41 mouse cellular contexts compared by ENCODE assay signal in the genomic region with DNA sequence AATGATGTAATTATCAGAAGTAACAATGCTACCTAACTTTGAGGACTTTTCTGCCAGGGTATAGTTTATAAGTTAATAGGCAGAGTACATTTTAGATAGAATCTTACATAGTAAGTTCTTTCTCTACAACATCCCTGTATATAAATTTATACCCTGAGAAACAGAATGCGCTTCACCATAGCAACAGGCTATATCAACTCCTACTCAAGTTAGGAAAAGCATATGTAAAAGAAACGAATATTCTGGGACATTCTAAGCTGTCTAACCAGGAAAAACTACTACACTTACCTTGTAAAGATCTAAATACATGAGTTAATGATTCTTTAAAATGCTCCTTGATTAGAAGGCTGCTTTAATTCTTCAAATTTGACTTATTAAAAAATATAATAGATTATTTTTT. TPM values are rescaled to one million over a fixed set of nuclear protein-coding genes. Genes with fewer than 3 reads are reported as not detected.
"Had no signal": no experiment of that assay in that cellular context is flagged by ENCODE, and none has a peak within 500 bp of the region (broad histone marks: within the 10 kb centered on the region; RNA-seq: fewer than 3 reads in every experiment).

No protein-coding gene starts in this region.

- ATAC-seq: liver, postnatal 0 days; lung, postnatal 0 days; midbrain, embryonic 13.5 days; midbrain, embryonic 15.5 days; midbrain, embryonic 16.5 days had no signal

- H3K9ac ChIP-seq: limb, embryonic 12.5 days; limb, embryonic 13.5 days; limb, embryonic 15.5 days; liver, embryonic 13.5 days; liver, embryonic 14.5 days; liver, embryonic 15.5 days; liver, postnatal 0 days; lung, embryonic 14.5 days; lung, embryonic 15.5 days; midbrain, embryonic 12.5 days; midbrain, embryonic 13.5 days; midbrain, embryonic 15.5 days; neural tube, embryonic 12.5 days had no signal

- H3K4me2 ChIP-seq: limb, embryonic 12.5 days; limb, embryonic 13.5 days; limb, embryonic 15.5 days; liver, embryonic 11.5 days; liver, embryonic 13.5 days; liver, embryonic 15.5 days; lung, embryonic 14.5 days; lung, embryonic 15.5 days; midbrain, embryonic 11.5 days; midbrain, embryonic 12.5 days; midbrain, embryonic 13.5 days; midbrain, embryonic 15.5 days; neural tube, embryonic 12.5 days had no signal

- H3K27ac ChIP-seq: limb, embryonic 10.5 days; limb, embryonic 12.5 days; limb, embryonic 13.5 days; limb, embryonic 15.5 days; liver, embryonic 13.5 days; liver, embryonic 14.5 days; liver, embryonic 15.5 days; lung, embryonic 15.5 days; macrophage; midbrain, embryonic 10.5 days; midbrain, embryonic 12.5 days; midbrain, embryonic 13.5 days; midbrain, embryonic 15.5 days; neural tube, embryonic 12.5 days had no signal

- H3K4me1 ChIP-seq: limb, embryonic 10.5 days; limb, embryonic 12.5 days; limb, embryonic 13.5 days; limb, embryonic 15.5 days; liver, embryonic 13.5 days; liver, embryonic 15.5 days; lung, embryonic 15.5 days; midbrain, embryonic 10.5 days; midbrain, embryonic 12.5 days; midbrain, embryonic 13.5 days; midbrain, embryonic 15.5 days; neural tube, embryonic 12.5 days had no signal

- H3K36me3 ChIP-seq: liver, embryonic 15.5 days; midbrain, embryonic 15.5 days had no signal

- H3K27me3 ChIP-seq: limb, embryonic 12.5 days; limb, embryonic 13.5 days; limb, embryonic 15.5 days; liver, embryonic 13.5 days; liver, embryonic 15.5 days; lung, embryonic 15.5 days; megakaryocyte, embryonic 14.5 days; midbrain, embryonic 12.5 days; midbrain, embryonic 13.5 days; midbrain, embryonic 15.5 days; neural tube, embryonic 12.5 days had no signal

- DNase-seq: left cerebral cortex, postnatal 4 days; liver; liver, embryonic 13.5 days; liver, postnatal 0 days; lung, adult 18-20 months; lung, adult 2 months; lung, embryonic 14.5 days; lung, postnatal 10 days; lung, postnatal 14 days; lung, postnatal 36 days; lung, postnatal 4 days; midbrain, embryonic 14.5 days had no signal

- H3K9me3 ChIP-seq: limb, embryonic 10.5 days; limb, embryonic 12.5 days; limb, embryonic 13.5 days; limb, embryonic 15.5 days; liver, embryonic 13.5 days; liver, embryonic 15.5 days; lung, embryonic 15.5 days; megakaryocyte, embryonic 14.5 days; midbrain, embryonic 10.5 days; midbrain, embryonic 12.5 days; midbrain, embryonic 13.5 days; midbrain, embryonic 15.5 days; neural tube, embryonic 12.5 days had no signal

- H3K4me3 ChIP-seq: limb, embryonic 10.5 days; limb, embryonic 12.5 days; limb, embryonic 13.5 days; limb, embryonic 15.5 days; liver, embryonic 13.5 days; liver, embryonic 15.5 days; lung, embryonic 15.5 days; megakaryocyte, embryonic 14.5 days; midbrain, embryonic 10.5 days; midbrain, embryonic 12.5 days; midbrain, embryonic 13.5 days; midbrain, embryonic 15.5 days; myocyte; neural tube, embryonic 12.5 days had no signal

RNA-seq across cellular contexts. Expression of a gene that starts 58.2 kb away (rescaled TPM):
- total RNA-seq: left cerebral cortex, adult 8-10 months; left cerebral cortex, postnatal 10 days; left cerebral cortex, postnatal 14 days; left cerebral cortex, postnatal 25 days; left cerebral cortex, postnatal 4 days; liver, adult 2 months; megakaryocyte progenitor cell, adult 5-6 weeks; megakaryocyte, adult 5-6 weeks; megakaryocyte-erythroid progenitor cell, adult 5-6 weeks; midbrain, postnatal 0 days; monocyte, adult 5-6 weeks had no signal
- polyA plus RNA-seq: liver, adult 2 months; lung, adult 2 months; macrophage; myocyte had no signal
